7 mouse cellular contexts compared by ENCODE assay signal in genomic region chr11:70648512-70648911, GRCm38 (mm10). TPM values are rescaled to one million over a fixed set of nuclear protein-coding genes. Genes with fewer than 3 reads are reported as not detected.
DNase-seq lines count a peak whose midpoint lies in the region; ATAC-seq and TF ChIP-seq lines count a peak whose summit lies in the region.

No protein-coding gene starts in this region.

- WGBS in lung, embryonic 16.5 days, result 71% methylated on average over 4 of the region's 4 CpGs
- 89% methylated on average over 4 of the region's 4 CpGs for WGBS in limb, embryonic 14.5 days
- WGBS in stomach, embryonic 15.5 days, result 72% methylated on average over 4 of the region's 4 CpGs

- peak overlapping the region; percentile 94 for H3K4me2 ChIP-seq in lung, embryonic 16.5 days (ENCODE audit: low read depth, low read length)
- H3K4me2 ChIP-seq in limb, embryonic 14.5 days (replicated peaks; ENCODE audit: low read depth, low read length, severe bottlenecking), result peak overlapping the region; percentile 89
- H3K4me2 ChIP-seq in stomach, embryonic 15.5 days, result peak overlapping the region; percentile 93

- H3K36me3 ChIP-seq in lung, embryonic 16.5 days (ENCODE audit: control insufficient read depth, insufficient read depth, low read length), result peaks cover 44% of the 10 kb centered on the region
- H3K36me3 ChIP-seq in limb, embryonic 14.5 days (ENCODE audit: control insufficient read depth, insufficient read depth, low read length), result peaks cover 74% of the 10 kb centered on the region
- peaks cover 48% of the 10 kb centered on the region for H3K36me3 ChIP-seq in stomach, embryonic 15.5 days

- H3K27me3 ChIP-seq in lung, embryonic 16.5 days (ENCODE audit: control insufficient read depth, insufficient read depth, low read depth, low read length), result no peaks in the 10 kb centered on the region
- no peaks in the 10 kb centered on the region for H3K27me3 ChIP-seq in limb, embryonic 14.5 days (ENCODE audit: control insufficient read depth, insufficient read depth, low read length)
- no peaks in the 10 kb centered on the region for H3K27me3 ChIP-seq in stomach, embryonic 15.5 days (replicated peaks)

- no peaks in the 10 kb centered on the region for H3K9me3 ChIP-seq in lung, embryonic 16.5 days (ENCODE audit: control insufficient read depth, low read length)
- no peaks in the 10 kb centered on the region for H3K9me3 ChIP-seq in limb, embryonic 14.5 days (ENCODE audit: control insufficient read depth, low read length)
- no peaks in the 10 kb centered on the region for H3K9me3 ChIP-seq in stomach, embryonic 15.5 days

- ATAC-seq in lung, embryonic 16.5 days (ENCODE audit: low read depth), result no peak
- ATAC-seq in limb, embryonic 14.5 days (ENCODE audit: low FRiP score, low read depth), result no peak
- no peak for ATAC-seq in stomach, embryonic 15.5 days (ENCODE audit: insufficient read depth, low FRiP score, low read depth)

- H3K9ac ChIP-seq in lung, embryonic 16.5 days (ENCODE audit: low read length), result peak overlapping the region; percentile 95
- H3K9ac ChIP-seq in limb, embryonic 14.5 days (ENCODE audit: low read depth, low read length, severe bottlenecking), result peak overlapping the region; percentile 76
- H3K9ac ChIP-seq in stomach, embryonic 15.5 days, result peak overlapping the region; percentile 21; the same call in 1 of the 2 replicates

- DNase-seq in lung, postnatal 4 days, result no peak
- DNase-seq in limb, embryonic 14.5 days (ENCODE audit: low spot score), result no peak
- DNase-seq in layer of hippocampus, postnatal 10 days (ENCODE audit: low spot score in 2 of 2), result no peak
- no peak for DNase-seq in MN1 (ENCODE audit: low spot score)

- H3K27ac ChIP-seq in lung, embryonic 16.5 days (ENCODE audit: low read length), result no peak overlapping the region
- peak overlapping the region; percentile 94; the same call in 1 of the 2 replicates for H3K27ac ChIP-seq in embryonic fibroblast, embryonic 13.5 days (ENCODE audit: insufficient read depth, low read length)
- H3K27ac ChIP-seq in limb, embryonic 14.5 days (replicated peaks; ENCODE audit: low read depth, low read length), result no peak overlapping the region
- H3K27ac ChIP-seq in stomach, embryonic 15.5 days, result peak overlapping the region; percentile 97; the same call in 1 of the 2 replicates

- peaks cover 49% of the 10 kb centered on the region for H3K4me1 ChIP-seq in lung, embryonic 16.5 days (replicated peaks; ENCODE audit: control insufficient read depth, insufficient read depth, low read length)
- peaks cover 13% of the 10 kb centered on the region for H3K4me1 ChIP-seq in embryonic fibroblast, embryonic 13.5 days (ENCODE audit: control insufficient read depth, insufficient read depth, low read length)
- H3K4me1 ChIP-seq in limb, embryonic 14.5 days (ENCODE audit: control insufficient read depth, insufficient read depth, low read length), result peaks cover 26% of the 10 kb centered on the region
- peaks cover 53% of the 10 kb centered on the region for H3K4me1 ChIP-seq in stomach, embryonic 15.5 days

- TF ChIP-seq CTCF in embryonic fibroblast, embryonic 13.5 days (IDR thresholded peaks at IDR 0.05; ENCODE audit: borderline replicate concordance, insufficient read depth, low read length), result no peak

- 0 out of 2 replicates have a peak, but pooled peaks have one; percentile 15 for TF ChIP-seq POLR2A in embryonic fibroblast, embryonic 13.5 days (IDR thresholded peaks at IDR 0.05; ENCODE audit: low read depth, low read length)
- no peak for TF ChIP-seq POLR2A in limb, embryonic 14.5 days (IDR thresholded peaks at IDR 0.05; ENCODE audit: borderline replicate concordance, extremely low read depth, insufficient read depth, insufficient read length)

- H3K4me3 ChIP-seq in lung, embryonic 16.5 days (ENCODE audit: low read length), result peak overlapping the region; percentile 91
- H3K4me3 ChIP-seq in embryonic fibroblast, embryonic 13.5 days (ENCODE audit: insufficient read depth, low read length), result peak overlapping the region; percentile 51
- peak overlapping the region; percentile 75 for H3K4me3 ChIP-seq in limb, embryonic 14.5 days (replicated peaks; ENCODE audit: low read length)
- peak overlapping the region; percentile 71 for H3K4me3 ChIP-seq in stomach, embryonic 15.5 days (replicated peaks)

RNA-seq across cellular contexts. Expression of gene Slc25a11, which starts 1.2 kb away (rescaled TPM):
- polyA plus RNA-seq in lung, embryonic 16.5 days (2015; fragmentation: Nextera tagmentation; extraction: Ambion mirVana), result 156 and 171 TPM in 2 replicates
- polyA plus RNA-seq in embryonic fibroblast, embryonic 13.5 days (2011; ENCODE audit: insufficient read length, low read depth, missing spikeins), result 75.9 and 81.1 TPM in 2 replicates
- 134 and 150 TPM in 2 replicates for polyA plus RNA-seq in limb, embryonic 14.5 days (2012; rRNA removed)
- 159 and 163 TPM in 2 replicates for polyA plus RNA-seq in limb, embryonic 14.5 days (2014; fragmentation: Nextera tagmentation; extraction: Ambion mirVana)
- 150 and 151 TPM in 2 replicates for polyA plus RNA-seq in stomach, embryonic 15.5 days (2015; fragmentation: Nextera tagmentation; extraction: Ambion mirVana)
- 100 to 1,000 TPM; 117 to 125 TPM for total RNA-seq in layer of hippocampus, postnatal 10 days (2021)

RNA-seq across cellular contexts. Expression of gene Rnf167, which starts 1.5 kb away (rescaled TPM):
- polyA plus RNA-seq in lung, embryonic 16.5 days (2015; fragmentation: Nextera tagmentation; extraction: Ambion mirVana), result 129 and 134 TPM in 2 replicates
- polyA plus RNA-seq in embryonic fibroblast, embryonic 13.5 days (2011; ENCODE audit: insufficient read length, low read depth, missing spikeins), result 14.9 and 19.5 TPM in 2 replicates
- polyA plus RNA-seq in limb, embryonic 14.5 days (2012; rRNA removed), result 96.3 and 110 TPM in 2 replicates
- polyA plus RNA-seq in limb, embryonic 14.5 days (2014; fragmentation: Nextera tagmentation; extraction: Ambion mirVana), result 109 and 119 TPM in 2 replicates
- 97.2 and 108 TPM in 2 replicates for polyA plus RNA-seq in stomach, embryonic 15.5 days (2015; fragmentation: Nextera tagmentation; extraction: Ambion mirVana)
- total RNA-seq in layer of hippocampus, postnatal 10 days (2021), result 10 to 100 TPM; 60.3 to 61.5 TPM

RNA-seq across cellular contexts. Expression of gene Pfn1, which starts 5.9 kb away (rescaled TPM):
- polyA plus RNA-seq in lung, embryonic 16.5 days (2015; fragmentation: Nextera tagmentation; extraction: Ambion mirVana), result 1,825 and 2,189 TPM in 2 replicates
- polyA plus RNA-seq in embryonic fibroblast, embryonic 13.5 days (2011; ENCODE audit: insufficient read length, low read depth, missing spikeins), result 1,131 and 1,278 TPM in 2 replicates
- polyA plus RNA-seq in limb, embryonic 14.5 days (2012; rRNA removed), result 946 and 1,024 TPM in 2 replicates
- polyA plus RNA-seq in limb, embryonic 14.5 days (2014; fragmentation: Nextera tagmentation; extraction: Ambion mirVana), result 1,646 and 1,675 TPM in 2 replicates
- 1,701 and 2,042 TPM in 2 replicates for polyA plus RNA-seq in stomach, embryonic 15.5 days (2015; fragmentation: Nextera tagmentation; extraction: Ambion mirVana)
- total RNA-seq in layer of hippocampus, postnatal 10 days (2021), result 100 to 1,000 TPM; 364 to 371 TPM

RNA-seq across cellular contexts. Expression of gene Eno3, which starts 8.5 kb away (rescaled TPM):
- 37.9 and 56.8 TPM in 2 replicates for polyA plus RNA-seq in lung, embryonic 16.5 days (2015; fragmentation: Nextera tagmentation; extraction: Ambion mirVana)
- polyA plus RNA-seq in embryonic fibroblast, embryonic 13.5 days (2011; ENCODE audit: insufficient read length, low read depth, missing spikeins), result 15.6 and 31.0 TPM in 2 replicates
- 75.3 and 84.6 TPM in 2 replicates for polyA plus RNA-seq in limb, embryonic 14.5 days (2012; rRNA removed)
- 60.3 and 89.9 TPM in 2 replicates for polyA plus RNA-seq in limb, embryonic 14.5 days (2014; fragmentation: Nextera tagmentation; extraction: Ambion mirVana)
- 13.9 and 16.6 TPM in 2 replicates for polyA plus RNA-seq in stomach, embryonic 15.5 days (2015; fragmentation: Nextera tagmentation; extraction: Ambion mirVana)
- total RNA-seq in layer of hippocampus, postnatal 10 days (2021), result 10 to 100 TPM in 1 of 2 experiments, 1 to 10 TPM in 1; 5.1 to 10.5 TPM

RNA-seq across cellular contexts. Expression of gene Gp1ba, which starts 9.6 kb away (rescaled TPM):
- 0.35 and 0.50 TPM in 2 replicates for polyA plus RNA-seq in lung, embryonic 16.5 days (2015; fragmentation: Nextera tagmentation; extraction: Ambion mirVana)
- polyA plus RNA-seq in embryonic fibroblast, embryonic 13.5 days (2011; ENCODE audit: insufficient read length, low read depth, missing spikeins), result not detected in 2 replicates
- polyA plus RNA-seq in limb, embryonic 14.5 days (2012; rRNA removed), result 0.47 and 0.69 TPM in 2 replicates
- polyA plus RNA-seq in limb, embryonic 14.5 days (2014; fragmentation: Nextera tagmentation; extraction: Ambion mirVana), result 0.48 and 0.56 TPM in 2 replicates
- 0.09 and 0.19 TPM in 2 replicates for polyA plus RNA-seq in stomach, embryonic 15.5 days (2015; fragmentation: Nextera tagmentation; extraction: Ambion mirVana)
- not detected for total RNA-seq in layer of hippocampus, postnatal 10 days (2021)

Comparison
In these comparisons a context has a peak if more than half of its experiments do, and no peak if none do; other contexts are left out.
1. H3K27ac ChIP-seq: peak in embryonic fibroblast, embryonic 13.5 days (single experiment) and stomach, embryonic 15.5 days (single experiment); none in lung, embryonic 16.5 days (single experiment) and limb, embryonic 14.5 days (single experiment).
2. H3K9ac ChIP-seq: peak in every context shown above with its lines; median percentile 95 in lung, embryonic 16.5 days; 76 in limb, embryonic 14.5 days; 21 in stomach, embryonic 15.5 days.
3. Peak in every context shown above with its lines, with median percentiles within 50 percentile points of each other: H3K4me2 ChIP-seq and H3K4me3 ChIP-seq.